Comparison of ENCODE assay signal across 26 mouse cellular contexts in genomic region chr19:18050353-18050752, GRCm38 (mm10).
A peak's percentile ranks its signal among the peaks of the same experiment; 100 is the strongest.
DNase-seq lines count a peak whose midpoint lies in the region; ATAC-seq and TF ChIP-seq lines count a peak whose summit lies in the region.
"Had no signal": no experiment of that assay in that cellular context is flagged by ENCODE, and none has a peak within 500 bp of the region (broad histone marks: within the 10 kb centered on the region; RNA-seq: fewer than 3 reads in every experiment).

No protein-coding gene starts in this region.

- TF ChIP-seq CTCF in cerebellum, adult 2 months (IDR thresholded peaks at IDR 0.05; ENCODE audit: borderline replicate concordance, insufficient read depth, low read depth, low read length): no peak

- no peak overlapping the region for H3K27ac ChIP-seq in cerebellum, adult 2 months (ENCODE audit: insufficient read depth, low read length)
- H3K27ac ChIP-seq: embryonic facial prominence, embryonic 13.5 days; hindbrain, embryonic 12.5 days; kidney, embryonic 15.5 days; left cerebral cortex, adult 2 months; liver, embryonic 12.5 days; midbrain, embryonic 12.5 days had no signal

- TF ChIP-seq POLR2A in cerebellum, adult 2 months (IDR thresholded peaks at IDR 0.05; ENCODE audit: borderline replicate concordance, insufficient read depth, low read length): no peak

- DNase-seq in heart, adult 11 months: peak; percentile 85
- no peak for DNase-seq in heart, postnatal 4 days
- DNase-seq in brain, adult 2 months (ENCODE audit: low read depth, low spot score): peak; percentile 24
- peak; percentile 32 to 62 for DNase-seq in cerebellum, adult 2 months
- peak; percentile 52 to 81 for DNase-seq in cerebellum, postnatal 14 days
- no peak for DNase-seq in kidney, adult 9 months
- DNase-seq in adrenal gland, adult (ENCODE audit: inconsistent age in 2 of 2, low spot score in 1 of 2): no peak
- DNase-seq: adrenal gland, postnatal 10 days; heart, postnatal 14 days; kidney, adult 11 months; kidney, postnatal 25 days; liver, postnatal 0 days; lung, postnatal 36 days; right cerebral cortex, postnatal 25 days; thymus, postnatal 14 days had no signal

- no peak overlapping the region for H3K4me3 ChIP-seq in cerebellum, adult 2 months (replicated peaks; ENCODE audit: insufficient read depth, low read depth, low read length)
- H3K4me3 ChIP-seq: embryonic facial prominence, embryonic 13.5 days; hindbrain, embryonic 12.5 days; kidney, embryonic 15.5 days; left cerebral cortex, adult 2 months; liver, embryonic 12.5 days; megakaryocyte, embryonic 14.5 days; midbrain, embryonic 12.5 days had no signal

- WGBS in cerebellum, adult 2 months: 22% methylated on average over 2 of the region's 2 CpGs

- no peaks in the 10 kb centered on the region for H3K4me1 ChIP-seq in cerebellum, adult 2 months (ENCODE audit: control insufficient read depth, insufficient read depth, low read length)
- H3K4me1 ChIP-seq: hindbrain, embryonic 12.5 days; liver, embryonic 12.5 days; megakaryocyte, embryonic 14.5 days; midbrain, embryonic 12.5 days had no signal

- no peak for ATAC-seq in erythroid progenitor cell, adult 5-6 weeks (replicated peaks; ENCODE audit: low FRiP score, poor library complexity, severe bottlenecking)
- ATAC-seq: forebrain, embryonic 16.5 days; inflammation-experienced regulatory T-cells, adult 6 months; liver, embryonic 12.5 days; liver, postnatal 0 days had no signal

- no peaks in the 10 kb centered on the region for H3K27me3 ChIP-seq in cerebellum, adult 2 months (ENCODE audit: control insufficient read depth, insufficient read depth, low read length)
- H3K27me3 ChIP-seq: CH12.LX; embryonic facial prominence, embryonic 13.5 days; hindbrain, embryonic 12.5 days; kidney, embryonic 15.5 days; liver, embryonic 12.5 days; megakaryocyte, embryonic 14.5 days; midbrain, embryonic 12.5 days had no signal

Comparison
In these comparisons a context has a peak if more than half of its experiments do, and no peak if none do; other contexts are left out.
1. DNase-seq: peak in heart, adult 11 months (single experiment), brain, adult 2 months (single experiment), cerebellum, adult 2 months (2 of 2) and cerebellum, postnatal 14 days (2 of 2); none in heart, postnatal 4 days (single experiment), kidney, adult 9 months (single experiment) and adrenal gland, adult (0 of 2).